Mouse (Mus musculus) gonadal fat pad, adult 2 months (tissue): ENCODE measurements around the gene Macrod2. TPM values are rescaled to one million over a fixed set of nuclear protein-coding genes. Genes with fewer than 3 reads are reported as not detected.

Source experiments
- DNase-seq: peaks from one replicate; pipeline ENCODE4 v3.0.0-alpha.2; 2012; ENCODE audit warnings: low read depth
- polyA plus RNA-seq: library from polyadenylated mRNA; depleted of rRNA; stranded (reverse); fragments of >200 nt; gene quantifications from 2 replicates; pipeline ENCODE4 v1.2.3, GENCODE M21; 2012

Macrod2 gene
- polyA plus RNA-seq, 1 experiment = 2.5 TPM

- no peak for DNase-seq
These were observed 904.1 kb downstream of the Macrod2 start for GRCm38 (mm10) chr2:141299168-141299567.

GRCm38 (mm10) chr2:141301030-141301429, 905.9 kb downstream of the Macrod2 start:
- no peak for DNase-seq

- DNase-seq = no peak
These were observed 913.3 kb downstream of the Macrod2 start for GRCm38 (mm10) chr2:141308406-141308805.

GRCm38 (mm10) chr2:141312136-141312948, 917.2 kb downstream of the Macrod2 start:
- DNase-seq = no peak

- no peak for DNase-seq
These were observed 920.2 kb downstream of the Macrod2 start for GRCm38 (mm10) chr2:141315349-141315748.

GRCm38 (mm10) chr2:141323956-141324460, 928.9 kb downstream of the Macrod2 start:
- no peak for DNase-seq

- DNase-seq = no peak
These were observed 932.2 kb downstream of the Macrod2 start for GRCm38 (mm10) chr2:141327296-141327695.

GRCm38 (mm10) chr2:141337708-141338107, 942.6 kb downstream of the Macrod2 start:
- DNase-seq = no peak

GRCm38 (mm10) chr2:141343988-141344535, 949.0 kb downstream of the Macrod2 start:
- no peak for DNase-seq

GRCm38 (mm10) chr2:141352623-141353022, 957.5 kb downstream of the Macrod2 start:
- DNase-seq = no peak

GRCm38 (mm10) chr2:141388632-141389031, 993.5 kb downstream of the Macrod2 start:
- DNase-seq = no peak

GRCm38 (mm10) chr2:141391229-141391628, 996.1 kb downstream of the Macrod2 start:
- no peak for DNase-seq

GRCm38 (mm10) chr2:141394806-141395205, 999.7 kb downstream of the Macrod2 start:
- DNase-seq = no peak

- no peak for DNase-seq
These were observed 1013.7 kb downstream of the Macrod2 start for GRCm38 (mm10) chr2:141408766-141409165.

- DNase-seq = no peak
These were observed 1021.3 kb downstream of the Macrod2 start for GRCm38 (mm10) chr2:141416436-141416835.

- DNase-seq = no peak
These were observed 1021.9 kb downstream of the Macrod2 start for GRCm38 (mm10) chr2:141416855-141417544.

GRCm38 (mm10) chr2:141419806-141420205, 1024.7 kb downstream of the Macrod2 start:
- no peak for DNase-seq

- DNase-seq = no peak
These were observed 1039.0 kb downstream of the Macrod2 start for GRCm38 (mm10) chr2:141434084-141434483.

GRCm38 (mm10) chr2:141434731-141435570, 1039.8 kb downstream of the Macrod2 start:
- DNase-seq = no peak

- no peak for DNase-seq
These were observed 1046.8 kb downstream of the Macrod2 start for GRCm38 (mm10) chr2:141441896-141442295.

- no peak for DNase-seq
These were observed 1054.1 kb downstream of the Macrod2 start for GRCm38 (mm10) chr2:141449078-141449680.
